Mouse (Mus musculus): ENCODE results near the gene Slc2a9.

The Slc2a9 gene

DNA sequence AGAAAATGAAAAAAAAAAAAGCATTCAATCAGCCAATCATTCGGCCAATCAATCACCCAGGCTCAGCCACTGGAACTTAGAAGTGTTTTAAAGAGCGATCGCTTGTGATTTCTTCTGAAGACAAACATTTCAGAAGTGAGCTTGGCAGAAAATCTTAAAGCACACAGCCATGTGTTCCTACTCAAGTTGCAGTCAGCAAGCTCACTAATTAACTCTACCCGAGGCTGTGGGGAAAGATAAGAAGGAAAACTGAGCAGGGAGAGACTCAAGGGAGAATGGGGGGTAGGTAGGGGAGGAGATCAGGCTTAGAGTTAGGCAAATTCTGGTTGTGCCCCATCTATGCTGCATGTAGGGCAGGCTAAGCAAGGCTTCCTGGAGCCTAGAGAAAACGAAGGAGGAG lies 130.6 kb downstream of the Slc2a9 start:
- peak; percentile 52 for DNase-seq (ENCODE audit: low spot score)

DNA sequence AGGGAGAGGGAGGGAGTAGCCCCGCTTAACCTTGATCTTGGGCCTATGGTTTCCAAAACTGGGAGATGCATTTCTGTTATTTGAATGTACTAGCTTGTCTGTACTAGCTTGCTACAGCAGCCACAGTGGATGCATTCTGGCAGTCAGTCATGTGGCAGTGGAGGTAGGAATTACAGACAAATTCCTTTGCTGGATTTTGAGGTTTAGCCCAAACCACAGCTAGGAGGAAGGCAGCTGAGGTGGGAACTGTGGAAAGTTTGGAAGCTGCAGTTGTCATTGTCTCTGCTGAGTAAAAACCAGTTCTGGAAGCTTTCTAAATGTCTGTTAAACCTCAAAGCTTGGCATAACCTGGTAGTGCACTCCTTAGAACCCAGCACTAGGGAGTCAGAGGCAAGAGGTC lies 131.6 kb downstream of the Slc2a9 start:
- no peak for DNase-seq (ENCODE audit: low spot score)

DNA sequence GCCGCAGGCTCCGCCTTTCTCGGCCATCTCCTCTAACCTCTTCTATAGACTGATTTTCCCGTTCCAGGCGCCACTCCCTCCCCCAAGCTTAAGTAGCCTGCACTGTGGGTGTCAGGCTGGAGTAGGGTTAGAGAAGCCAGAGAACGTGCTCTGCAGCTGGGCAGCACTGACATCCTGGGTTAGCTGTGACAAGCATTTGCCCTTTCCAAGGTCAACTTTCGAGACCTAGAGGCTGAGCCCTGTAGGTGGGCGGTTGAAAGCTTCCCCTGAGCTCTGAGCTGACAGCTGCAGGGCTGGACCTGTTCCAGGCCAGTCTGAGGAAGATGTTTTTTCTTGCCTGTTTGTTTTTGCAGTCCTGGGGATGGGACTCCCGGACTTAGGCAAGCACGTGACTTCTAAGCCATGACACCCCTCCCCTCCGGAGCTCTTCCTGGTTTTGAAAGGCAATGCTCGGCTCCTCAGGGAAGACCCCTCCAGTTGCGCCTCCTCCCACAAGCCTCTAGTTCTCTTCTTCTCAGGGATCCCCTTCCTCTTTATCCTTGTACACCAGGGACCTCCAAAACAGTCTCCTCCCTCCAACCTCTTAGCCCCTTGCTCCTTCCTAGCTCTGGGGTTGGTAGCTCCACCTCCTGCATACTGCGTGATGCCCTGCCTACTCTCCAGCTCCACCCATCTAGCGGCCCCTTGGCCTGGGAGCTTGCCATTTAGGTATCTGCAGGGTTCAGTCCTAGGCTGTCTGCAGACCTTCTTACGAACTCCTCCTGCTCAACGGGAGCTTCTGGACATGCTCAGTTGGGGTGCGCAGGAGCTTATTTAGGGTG lies 136.1 kb downstream of the Slc2a9 start:
- peak; percentile 59 for DNase-seq (ENCODE audit: low spot score)

DNA sequence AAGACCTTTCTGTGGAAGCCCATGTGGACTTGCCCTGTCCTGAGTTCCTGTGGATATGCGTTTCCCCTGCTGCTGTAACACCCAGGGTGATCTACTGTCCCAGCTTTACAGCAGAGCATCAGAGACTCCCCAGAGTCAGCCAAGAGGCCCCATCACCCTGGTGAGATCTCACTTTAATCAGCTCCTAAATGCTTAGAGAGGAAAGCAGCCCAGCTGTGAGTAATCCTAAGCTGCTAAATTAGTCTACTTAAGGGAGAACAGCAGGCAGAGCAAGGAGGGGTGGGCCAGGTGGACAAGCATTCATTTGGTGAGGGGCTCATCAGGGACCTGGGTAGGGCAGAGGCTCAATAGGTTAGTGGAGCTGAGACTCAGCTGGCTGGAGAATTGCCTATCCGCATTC lies 137.4 kb downstream of the Slc2a9 start:
- no peak for DNase-seq (ENCODE audit: low spot score)

DNA sequence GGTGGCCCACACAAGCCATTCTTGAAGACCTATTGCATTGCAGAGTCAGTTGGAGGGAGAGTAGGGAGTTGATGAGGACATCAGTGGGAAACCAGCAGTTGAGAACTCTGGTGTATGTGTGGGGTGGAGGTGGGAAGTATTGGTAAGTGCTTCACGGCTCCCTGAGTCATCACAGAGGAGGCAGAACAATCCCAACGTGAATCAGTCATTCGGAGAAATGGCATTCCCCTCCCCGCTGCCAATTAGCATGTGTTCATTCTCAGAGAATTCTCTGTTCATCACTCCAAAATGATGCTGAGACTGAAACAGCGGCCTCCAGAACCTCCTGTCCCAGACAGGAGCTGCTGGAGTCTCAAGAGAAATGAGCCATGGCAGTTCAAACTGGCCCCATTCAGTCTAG lies 138.5 kb downstream of the Slc2a9 start:
- DNase-seq (ENCODE audit: low spot score), result no peak

DNA sequence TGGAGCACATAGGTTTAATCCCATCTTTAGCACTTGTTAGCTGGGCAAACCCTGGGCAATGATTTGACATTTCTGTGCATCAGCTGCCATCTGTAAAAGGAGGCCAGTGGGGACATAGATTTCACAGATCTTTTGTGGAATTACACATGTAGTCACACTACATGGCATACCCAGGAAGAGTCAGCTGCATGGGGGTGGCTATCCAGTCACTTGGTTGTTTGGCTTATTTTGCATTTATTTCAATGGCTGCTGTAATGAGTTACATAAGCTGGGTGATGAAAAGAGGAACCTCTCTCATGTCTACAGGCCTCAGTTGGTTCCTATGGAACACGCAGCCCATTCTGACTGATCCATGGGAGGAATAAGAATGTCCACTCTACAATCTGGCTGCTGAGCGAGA lies 143.2 kb downstream of the Slc2a9 start:
- no peak for DNase-seq (ENCODE audit: low spot score)

DNA sequence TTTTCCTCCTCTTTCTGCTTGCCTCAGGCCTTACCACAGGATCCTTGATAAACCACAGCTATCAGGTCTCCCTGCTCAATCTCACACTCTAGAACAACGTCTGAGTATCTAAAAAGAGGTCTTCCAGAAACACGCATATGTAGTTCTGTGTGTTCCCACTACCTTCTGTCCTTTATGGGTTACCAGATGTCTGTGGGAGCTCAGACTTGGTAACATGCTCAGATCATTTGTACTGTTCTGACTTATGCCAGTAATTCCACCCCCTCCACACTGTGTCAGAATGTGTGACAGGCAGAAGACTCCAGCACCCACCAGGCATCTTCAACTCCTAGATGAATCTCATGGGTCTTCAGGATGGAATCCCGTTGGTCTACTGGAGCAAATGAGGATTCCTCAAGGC lies 146.0 kb downstream of the Slc2a9 start:
- DNase-seq (ENCODE audit: low spot score), result no peak

DNA sequence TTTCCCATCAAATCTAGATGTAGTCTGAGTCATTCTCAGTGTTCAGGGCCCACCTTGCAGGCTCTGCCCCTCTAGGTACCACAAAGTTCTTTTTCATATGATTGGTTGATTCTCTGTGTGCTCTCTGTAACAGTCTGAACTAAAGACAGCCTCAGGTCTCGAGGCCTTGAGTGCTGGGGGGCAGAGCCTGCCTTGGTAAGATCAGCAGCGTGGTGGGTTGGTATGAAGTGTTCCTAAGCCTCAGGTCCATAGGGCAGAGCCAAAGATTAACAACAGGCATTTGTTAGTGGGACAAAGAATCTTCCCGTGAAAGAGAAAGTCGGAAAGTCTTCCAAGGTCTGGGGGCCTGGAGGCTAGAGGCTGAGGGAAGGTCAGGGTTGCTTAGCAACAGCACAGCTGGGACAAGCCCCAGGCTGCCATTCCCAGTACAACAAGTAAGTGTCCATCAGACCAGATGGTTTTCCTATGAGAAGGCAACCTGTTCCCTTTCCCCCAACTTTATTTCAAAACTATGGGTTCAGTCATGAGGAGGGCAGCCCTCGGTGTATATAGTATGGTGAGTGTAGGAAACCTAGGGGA lies 152.5 kb downstream of the Slc2a9 start:
- no peak for DNase-seq (ENCODE audit: low spot score)

DNA sequence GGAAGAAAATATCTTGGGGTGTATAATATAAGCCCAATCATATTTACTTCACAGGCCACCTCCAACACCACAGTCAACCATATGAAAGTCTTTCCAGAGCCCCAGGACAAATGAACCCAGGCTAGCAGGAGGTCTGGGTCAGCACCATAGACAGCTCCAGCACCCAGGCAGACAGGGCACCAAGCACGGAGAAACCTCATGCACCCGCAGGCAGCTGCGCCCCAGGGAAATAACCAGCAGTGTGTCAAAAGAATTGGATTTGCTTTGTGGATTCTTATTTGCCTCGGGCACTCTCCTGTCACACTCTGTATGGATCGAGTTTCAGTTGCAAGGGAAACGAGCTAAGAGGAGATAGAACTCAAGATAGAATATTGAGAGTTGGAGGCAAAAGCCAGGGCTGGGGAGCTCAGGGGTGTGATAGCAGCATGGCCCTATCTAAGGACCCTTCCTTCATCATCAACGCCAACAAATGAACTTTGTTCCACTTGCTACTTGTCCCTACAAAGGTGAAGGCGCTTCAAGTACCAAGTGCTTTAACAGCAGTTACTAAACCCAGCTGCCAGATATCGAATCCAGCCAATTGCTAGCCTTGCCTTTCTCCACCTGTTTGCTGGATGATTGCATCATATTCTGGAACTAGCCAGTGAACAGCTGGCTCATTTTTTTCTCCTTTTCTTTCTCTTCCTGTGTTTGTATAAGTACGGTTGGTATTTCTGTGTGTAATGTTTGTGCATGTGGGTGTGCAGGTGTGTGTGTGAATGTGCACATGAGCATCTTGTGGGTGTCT lies 156.1 kb downstream of the Slc2a9 start:
- peak; percentile 81 for DNase-seq (ENCODE audit: low spot score)

DNA sequence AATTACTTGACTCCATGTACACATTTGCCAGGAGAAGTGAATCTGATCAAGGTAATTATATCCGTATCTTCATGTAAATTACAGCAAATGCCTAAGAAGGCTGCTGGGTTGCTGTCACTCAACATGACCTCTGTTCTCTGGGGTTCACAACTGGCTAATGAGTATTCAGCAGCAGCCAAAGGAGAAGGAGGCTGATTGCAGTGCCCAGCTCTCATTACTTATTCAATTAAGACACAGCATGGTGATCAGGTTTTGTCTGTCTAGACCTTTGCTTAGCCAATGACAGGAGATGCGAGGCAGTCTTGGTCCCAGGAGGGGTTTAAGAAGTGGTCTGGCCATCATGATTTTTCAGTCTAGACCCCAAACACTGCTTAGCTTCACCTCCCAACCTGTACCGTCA lies 159.8 kb downstream of the Slc2a9 start:
- DNase-seq (ENCODE audit: low spot score), result no peak

DNA sequence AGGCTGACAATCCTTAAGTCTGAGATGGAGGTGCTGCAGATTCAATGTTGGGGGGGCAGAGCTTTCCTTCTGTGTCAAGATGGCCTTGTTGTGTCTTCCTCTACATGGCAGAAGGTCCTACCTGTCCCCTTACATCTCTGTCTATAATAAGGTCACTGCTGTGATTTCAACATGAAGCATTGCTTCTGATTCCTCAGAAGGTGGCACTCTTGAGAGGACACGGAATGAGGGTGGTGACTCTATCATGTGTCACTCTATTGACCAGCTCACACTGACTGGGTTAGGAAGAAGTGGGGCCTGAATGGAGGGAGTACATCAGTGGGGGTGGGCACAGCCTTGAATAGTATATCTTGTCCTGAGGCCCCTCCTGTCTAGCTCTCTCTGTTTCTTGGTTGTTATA lies 168.4 kb downstream of the Slc2a9 start:
- DNase-seq (ENCODE audit: low spot score), result no peak

DNA sequence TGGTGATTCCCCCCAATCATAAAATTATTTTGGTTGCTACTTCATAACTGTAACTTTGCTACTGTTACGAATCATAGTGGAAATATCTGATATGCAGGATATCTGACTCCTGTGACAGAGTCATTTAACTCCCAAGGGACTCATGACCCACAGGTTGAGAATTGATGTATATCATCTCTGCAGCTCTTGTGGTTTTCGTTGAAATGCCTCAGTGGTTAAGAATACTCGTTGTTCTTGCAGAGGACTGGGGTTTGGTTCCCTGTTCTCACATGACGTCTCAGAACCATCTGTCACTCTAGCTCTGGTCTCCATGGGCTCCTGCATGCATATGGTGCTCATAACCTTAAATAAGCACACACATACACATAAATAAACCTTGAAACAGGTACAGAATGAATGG lies 169.6 kb downstream of the Slc2a9 start:
- DNase-seq (ENCODE audit: low spot score), result no peak

DNA sequence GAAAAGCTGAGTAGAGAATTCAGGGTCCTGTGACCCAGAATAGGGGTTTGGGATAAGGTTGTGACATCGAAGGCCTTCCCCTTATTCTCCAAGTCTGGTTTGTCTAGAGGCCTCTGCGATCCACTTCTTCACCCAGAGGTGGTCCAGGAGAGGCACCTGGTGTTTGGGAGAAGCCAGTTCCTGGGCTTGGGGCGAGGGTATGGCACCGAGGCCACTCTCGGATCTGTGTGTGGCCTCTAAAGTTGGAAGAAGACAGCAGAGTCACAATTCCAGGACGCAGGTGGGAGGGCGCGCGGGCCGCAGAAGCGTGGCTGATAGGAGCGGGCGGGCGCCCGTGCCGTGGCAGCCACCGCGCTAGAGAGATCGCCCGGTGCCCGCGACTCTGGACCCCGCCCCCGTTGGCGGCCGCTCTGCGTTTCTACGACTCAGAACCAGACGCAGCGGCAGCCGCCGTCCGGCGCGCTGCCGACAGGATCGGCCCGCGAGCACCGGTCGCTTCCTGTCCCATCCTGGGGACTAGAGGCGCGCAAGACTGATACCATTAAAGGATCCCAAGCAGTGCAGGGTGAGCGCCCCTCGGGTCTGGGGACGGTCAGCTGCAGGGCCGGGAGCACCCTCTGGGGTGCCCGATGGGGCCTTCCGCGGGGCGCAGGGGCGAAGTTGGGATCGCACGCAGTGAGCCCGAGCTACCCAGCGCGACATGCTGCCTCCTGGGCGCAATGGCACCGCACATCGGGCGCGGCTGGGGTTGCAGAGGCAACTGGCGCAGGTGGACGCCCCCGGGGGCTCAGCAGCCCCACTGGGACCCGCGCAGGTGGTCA lies 183.8 kb downstream of the Slc2a9 start, which contains the start of gene Drd5:
Gene Drd5 (plus strand): TSS at position 402 of the 821 bp plus-strand sequence.
- no peak for DNase-seq (ENCODE audit: low spot score)

DNA sequence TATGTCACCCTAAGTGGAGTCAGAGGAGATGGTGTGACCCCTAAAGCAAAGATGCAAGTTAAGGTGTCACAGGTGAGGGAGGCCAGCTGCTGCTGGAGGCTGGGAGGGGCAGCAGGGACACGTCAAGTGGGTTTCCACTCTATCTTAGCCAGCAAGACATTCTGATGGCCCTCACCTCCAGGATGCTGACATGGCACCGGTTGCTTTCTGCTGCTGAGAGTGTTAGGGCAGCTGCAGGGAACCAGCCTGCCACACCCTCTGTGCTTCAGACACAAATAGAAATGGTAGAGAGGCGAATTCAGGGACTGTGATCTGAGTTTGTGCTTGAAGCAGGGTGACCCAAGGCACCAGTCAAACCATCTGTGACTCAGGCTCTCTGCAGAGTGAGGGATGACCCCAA lies 193.1 kb downstream of the Slc2a9 start:
- DNase-seq (ENCODE audit: low spot score), result no peak

DNA sequence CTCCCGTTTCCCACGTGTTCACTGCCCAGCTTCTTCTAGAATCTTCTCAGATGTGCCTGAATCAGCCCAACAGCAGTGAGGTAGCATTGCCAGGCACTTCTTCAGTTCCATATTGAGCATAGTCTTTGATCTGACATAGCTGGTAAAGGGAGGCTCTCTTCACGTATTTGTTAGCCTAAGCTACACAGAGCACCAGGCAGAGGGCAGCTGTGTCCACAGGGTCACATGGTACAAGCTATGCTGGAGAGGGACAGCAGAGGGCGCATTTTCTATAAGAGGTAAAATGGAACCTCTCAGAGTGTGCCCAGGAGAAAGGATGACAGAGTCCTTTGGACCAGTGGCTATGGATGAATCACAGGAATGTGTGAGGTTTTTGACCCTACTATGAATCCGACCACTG lies 194.1 kb downstream of the Slc2a9 start:
- DNase-seq (ENCODE audit: low spot score), result peak; percentile 80

DNA sequence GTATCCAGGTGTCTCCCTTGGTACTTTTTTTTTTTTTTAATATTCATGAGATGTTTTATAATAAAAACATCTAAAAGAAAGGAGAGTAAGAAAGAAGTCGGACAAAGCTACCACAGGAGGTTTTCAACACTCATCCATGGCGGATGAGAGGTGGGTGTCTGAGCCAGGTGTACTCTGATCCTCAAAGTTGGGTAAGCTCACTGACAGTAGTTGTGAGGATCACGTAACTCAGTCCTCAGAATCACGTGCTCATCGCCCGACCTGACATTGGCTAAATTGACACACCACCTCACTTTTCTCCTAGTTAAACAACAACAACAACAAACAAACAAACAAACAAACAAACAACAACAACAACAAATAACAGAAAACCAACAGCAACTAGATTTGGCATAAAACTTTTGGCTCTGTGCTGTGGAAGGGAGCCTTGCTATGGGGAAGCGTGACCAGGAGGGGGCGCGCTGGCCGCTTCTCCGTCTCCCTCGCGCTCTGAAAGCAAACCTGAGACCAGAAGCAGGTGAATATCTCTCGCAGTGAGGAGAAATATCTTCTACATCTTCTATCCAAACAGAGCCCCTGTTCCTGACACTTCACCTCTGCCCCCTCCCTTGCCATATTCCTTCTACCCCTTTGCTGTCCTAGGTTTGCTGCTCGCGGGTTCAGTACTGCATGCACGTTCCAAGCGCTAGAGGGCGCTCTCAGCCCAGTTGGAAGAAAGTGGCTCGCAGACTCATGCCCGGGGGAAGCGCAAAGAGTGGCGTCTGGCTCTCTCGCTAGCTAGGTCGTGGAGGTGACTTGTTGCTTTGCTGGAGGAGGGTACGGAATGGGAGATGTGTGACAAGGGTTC lies 195.5 kb downstream of the Slc2a9 start:
- peak; percentile 85 for DNase-seq (ENCODE audit: low spot score)

DNA sequence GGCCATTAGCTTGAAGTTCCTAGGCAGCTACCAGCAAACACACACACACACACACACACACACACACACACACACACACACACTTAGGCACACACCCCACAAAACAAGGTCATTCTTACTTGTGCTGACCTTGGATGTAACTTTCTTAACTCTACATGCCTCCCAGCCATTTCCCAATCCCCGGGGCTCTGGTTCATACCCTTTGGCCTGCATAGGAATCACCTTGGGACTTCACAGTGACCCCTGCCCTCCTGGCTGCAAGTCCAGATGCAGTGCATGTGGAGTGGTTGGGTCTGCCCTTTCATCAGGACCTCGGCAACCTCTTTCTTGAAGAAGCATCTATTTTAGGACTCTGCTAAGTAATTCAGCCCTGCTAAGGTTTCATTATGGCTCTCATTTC lies 197.7 kb downstream of the Slc2a9 start:
- no peak for DNase-seq (ENCODE audit: low spot score)

DNA sequence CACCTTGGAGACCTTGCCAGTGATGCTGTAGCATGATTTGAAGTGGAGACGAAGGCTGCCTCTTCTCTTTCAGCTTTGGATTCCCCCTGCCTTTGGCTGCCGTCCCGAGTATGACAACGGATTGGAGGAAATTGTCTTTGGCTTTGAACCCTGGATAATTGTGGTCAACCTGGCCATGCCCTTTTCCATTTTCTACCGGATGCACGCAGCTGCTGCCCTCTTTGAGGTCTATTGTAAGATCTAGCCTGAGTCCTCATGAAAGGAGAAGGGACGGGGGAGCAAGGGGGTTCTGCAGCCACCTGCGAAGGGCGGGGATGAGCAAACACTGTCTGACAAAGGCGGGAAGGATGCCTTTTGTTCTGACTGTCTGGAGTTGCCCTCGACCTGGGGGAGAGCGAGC lies 200.3 kb downstream of the Slc2a9 start:
- DNase-seq (ENCODE audit: low spot score), result no peak

DNA sequence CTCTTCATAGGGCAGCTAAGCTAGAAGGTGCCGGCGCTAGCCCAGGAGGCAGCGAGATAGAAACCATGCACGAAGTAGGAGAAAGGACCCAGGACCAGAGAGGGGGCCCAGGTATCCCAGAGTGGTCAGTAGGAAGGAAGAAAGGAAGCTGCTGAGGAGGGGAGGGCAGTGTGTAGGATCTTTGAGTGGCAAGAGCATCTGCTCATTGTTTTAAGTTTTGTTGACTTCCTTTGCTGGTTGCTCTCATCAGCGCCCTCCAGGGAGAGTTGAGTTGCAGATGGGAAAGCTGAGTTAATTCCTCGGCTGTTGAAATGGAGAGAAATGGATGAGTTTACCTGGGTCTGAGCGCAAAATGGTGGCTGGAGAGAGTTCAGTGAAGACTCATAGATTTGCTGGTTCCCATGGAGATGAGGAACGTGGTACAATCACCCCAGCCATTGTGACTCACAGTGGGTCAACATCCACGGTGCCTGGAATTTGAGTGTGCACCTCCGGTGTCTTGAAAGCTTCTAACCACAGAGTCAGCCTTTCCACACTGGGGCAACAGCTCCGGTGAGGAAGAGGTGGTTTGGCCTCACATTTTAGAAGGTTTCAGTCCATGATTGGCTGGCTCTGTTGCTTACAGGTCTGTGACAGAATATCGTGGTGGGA lies 201.1 kb downstream of the Slc2a9 start:
- no peak for DNase-seq (ENCODE audit: low spot score)

All from MN1 (cell line).